Mouse (Mus musculus) embryonic fibroblast, embryonic 13.5 days (primary cell): Measurements from ENCODE around the gene Insig1. TPM values are rescaled to one million over a fixed set of nuclear protein-coding genes. Genes with fewer than 3 reads are reported as not detected.

Source experiments
- H3K27ac ChIP-seq: 2 replicates; pipeline ENCODE4 v1.5.1; 2012; ENCODE audit warnings: low read length, control low read depth, inconsistent platforms; ENCODE audit not compliant: insufficient read depth
- H3K4me1 ChIP-seq: 2 replicates; pipeline ENCODE4 v1.6.1; 2011; ENCODE audit warnings: low read length; ENCODE audit not compliant: control insufficient read depth, insufficient read depth
- H3K4me3 ChIP-seq: 2 replicates; pipeline ENCODE4 v1.5.1; 2011; ENCODE audit warnings: mild to moderate bottlenecking, control low read depth, low read length; ENCODE audit not compliant: insufficient read depth
- CTCF ChIP-seq: IDR thresholded peaks from 2 replicates; pipeline ENCODE4 v1.5.1; 2011; ENCODE audit warnings: mild to moderate bottlenecking, control low read depth, low read length, moderate library complexity, borderline replicate concordance; ENCODE audit not compliant: insufficient read depth
- POLR2A ChIP-seq: IDR thresholded peaks from 2 replicates; pipeline ENCODE4 v1.6.1; 2011; ENCODE audit warnings: low read depth, mild to moderate bottlenecking, control low read depth, low read length, moderate library complexity
- polyA plus RNA-seq: library from polyadenylated mRNA; stranded (reverse); fragments of >200 nt; gene quantifications from 2 replicates; pipeline ENCODE4 v1.2.4, GENCODE M21; 2011; ENCODE audit warnings: low read depth; ENCODE audit not compliant: missing spikeins, insufficient read length

Gene Insig1
- polyA plus RNA-seq, 1 experiment = 53.7 TPM

DNA sequence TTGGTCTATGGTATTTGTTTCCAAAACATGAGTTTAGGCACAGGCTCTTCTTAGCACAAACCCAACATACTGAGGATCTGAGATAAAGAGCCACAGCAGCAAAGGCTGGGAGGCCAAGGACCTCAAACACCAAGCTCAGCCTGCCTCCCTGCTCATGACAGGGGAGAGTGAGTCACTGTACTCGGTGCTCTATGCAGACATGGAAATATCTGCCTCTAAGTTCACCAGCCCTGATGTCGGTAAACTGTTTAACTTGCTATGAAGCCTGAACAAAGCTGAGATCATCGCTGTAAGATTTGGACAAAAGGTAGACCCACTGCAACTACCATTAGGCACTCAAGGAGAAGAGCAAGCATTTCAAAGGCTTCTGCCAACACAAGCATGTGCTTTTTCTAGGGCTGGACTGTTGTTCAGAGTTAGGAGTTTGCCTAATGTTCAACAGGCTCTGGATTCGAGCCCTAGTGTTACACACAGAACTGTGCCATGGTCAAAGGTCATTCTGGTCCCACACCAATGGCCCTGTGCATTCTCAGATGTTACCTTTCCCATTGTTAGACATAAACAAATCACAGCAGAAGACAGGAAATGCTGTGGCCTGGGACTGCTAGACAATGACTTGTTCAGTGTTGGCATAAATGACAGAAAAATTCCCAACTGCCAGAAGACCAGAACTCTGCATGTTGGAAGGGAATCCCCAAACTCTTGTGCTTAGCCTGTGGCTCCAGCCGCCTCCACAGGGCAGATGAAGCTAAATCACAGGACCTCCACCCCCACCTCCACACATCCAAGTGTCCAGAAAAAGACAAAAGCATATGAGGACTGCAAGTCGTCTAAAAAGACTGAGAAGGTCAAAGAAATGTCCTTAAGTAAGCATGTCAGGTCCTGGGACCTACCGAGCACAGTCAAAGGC, 31.2 kb upstream of the Insig1 start:
- no peak for TF ChIP-seq POLR2A
- no peak for TF ChIP-seq CTCF
- peaks cover 19% of the 10 kb centered on the region for H3K4me1 ChIP-seq
- no peak overlapping the region for H3K27ac ChIP-seq
- H3K4me3 ChIP-seq = no peak overlapping the region

DNA sequence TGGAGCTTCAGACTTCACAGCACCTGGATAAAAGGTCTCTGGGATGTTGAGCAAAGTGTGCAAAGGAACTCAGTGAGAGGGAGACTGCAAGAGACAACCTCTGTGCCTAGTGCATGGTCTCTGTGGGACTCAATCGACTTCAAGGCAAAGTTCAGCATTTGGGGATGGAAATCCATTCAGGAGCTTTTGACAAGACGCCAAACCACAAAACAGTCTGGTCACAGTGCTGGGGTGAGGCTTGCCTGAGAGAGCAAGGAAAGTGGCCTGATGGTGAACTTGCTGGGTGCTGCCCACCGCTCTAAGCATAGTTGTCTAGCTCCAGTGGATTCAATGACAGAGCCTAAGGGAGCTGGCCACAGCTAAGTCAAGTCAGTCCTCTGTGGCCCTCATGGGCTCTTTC, 30.4 kb upstream of the Insig1 start:
- peaks cover 19% of the 10 kb centered on the region for H3K4me1 ChIP-seq

GRCm38 (mm10) chr5:28042021-28042420, 29.1 kb upstream of the Insig1 start:
- Histone ChIP-seq H3K4me3 (no peak overlapping the region), H3K4me1 (peaks cover 13% of the 10 kb centered on the region), H3K27ac (no peak overlapping the region)
- TF ChIP-seq CTCF = no peak
- TF ChIP-seq POLR2A = no peak

More for the DNA sequence above, 30.4 kb upstream of the Insig1 start:
- TF ChIP-seq POLR2A = no peak
- TF ChIP-seq CTCF = no peak
- Histone ChIP-seq H3K4me3 (no peak overlapping the region), H3K27ac (no peak overlapping the region)

DNA sequence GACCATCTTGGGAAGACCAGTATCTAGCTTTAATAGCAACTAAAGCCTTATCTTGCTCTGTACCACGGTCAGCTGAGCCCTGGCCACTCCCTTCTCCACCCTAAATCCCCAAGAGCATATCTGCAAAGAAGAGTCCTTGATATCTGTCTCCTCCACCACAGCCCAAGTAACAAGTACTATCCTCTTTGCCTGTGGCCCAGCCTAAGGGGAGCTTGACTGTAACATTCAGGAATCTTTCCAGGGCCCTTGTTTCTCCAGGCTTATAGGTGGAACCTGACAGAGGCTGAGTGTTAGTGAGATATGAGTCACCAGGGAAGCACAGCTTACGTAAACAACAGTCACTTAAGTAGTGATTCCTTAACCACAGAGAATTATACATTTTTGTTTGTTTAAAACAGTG, 28.4 kb upstream of the Insig1 start:
- TF ChIP-seq CTCF (no peak), POLR2A (no peak)
- H3K4me1 ChIP-seq = peaks cover 10% of the 10 kb centered on the region
- H3K27ac ChIP-seq = no peak overlapping the region
- no peak overlapping the region for H3K4me3 ChIP-seq

GRCm38 (mm10) chr5:28043386-28043785, 27.8 kb upstream of the Insig1 start:
- H3K27ac ChIP-seq = no peak overlapping the region
- TF ChIP-seq POLR2A (no peak), CTCF (no peak)

DNA sequence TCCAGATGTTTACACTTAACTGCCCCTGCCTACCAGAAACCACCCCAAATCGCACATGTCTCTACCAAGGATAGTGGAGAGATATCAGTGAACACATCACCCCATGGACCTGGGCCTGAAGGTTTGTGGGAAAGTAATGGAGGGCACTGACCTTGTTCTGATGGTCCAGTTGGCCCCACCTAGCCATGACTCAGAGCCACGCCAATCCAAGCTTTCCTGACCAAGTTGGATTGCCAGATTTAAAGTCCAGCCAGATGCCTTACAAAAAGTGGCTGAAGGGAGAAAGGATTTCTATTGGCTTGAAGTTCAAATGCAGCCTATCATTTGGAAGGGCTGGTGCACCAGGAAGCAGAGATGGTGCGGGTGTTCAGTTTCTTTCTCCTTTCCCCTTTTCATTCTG, 24.2 kb upstream of the Insig1 start:
- Histone ChIP-seq H3K4me1 (no peaks in the 10 kb centered on the region; the same call in 1 of the 2 replicates), H3K27ac (no peak overlapping the region), H3K4me3 (no peak overlapping the region)
- no peak for TF ChIP-seq POLR2A
- TF ChIP-seq CTCF = no peak

More at GRCm38 (mm10) chr5:28043386-28043785, 27.8 kb upstream of the Insig1 start:
- Histone ChIP-seq H3K4me3 (no peak overlapping the region), H3K4me1 (peaks cover 5% of the 10 kb centered on the region)

DNA sequence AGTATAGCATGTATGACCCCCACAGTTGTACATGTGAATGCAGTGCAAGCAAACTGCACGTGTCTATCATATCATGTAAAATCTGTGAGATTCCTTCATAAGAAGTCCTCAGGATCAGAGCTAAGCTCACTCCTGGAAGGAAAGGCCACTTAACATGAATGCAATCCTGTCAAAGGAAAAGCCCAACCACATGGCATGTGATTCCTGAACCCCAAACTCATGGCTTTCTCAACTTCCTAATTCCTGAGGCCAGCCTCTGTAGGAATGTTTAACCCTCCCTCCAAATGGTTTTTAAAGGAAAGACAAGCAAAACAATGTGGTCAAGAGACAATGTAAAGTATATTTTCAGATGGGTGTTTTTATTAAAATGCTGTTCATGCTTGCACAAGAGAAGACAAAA, 23.2 kb upstream of the Insig1 start:
- H3K4me1 ChIP-seq = no peaks in the 10 kb centered on the region; the same call in 1 of the 2 replicates
- no peak overlapping the region for H3K27ac ChIP-seq
- no peak overlapping the region for H3K4me3 ChIP-seq
- no peak for TF ChIP-seq CTCF
- no peak for TF ChIP-seq POLR2A

GRCm38 (mm10) chr5:28055450-28055849, 15.7 kb upstream of the Insig1 start:
- no peak overlapping the region for H3K27ac ChIP-seq
- TF ChIP-seq CTCF (no peak), POLR2A (no peak)
- no peaks in the 10 kb centered on the region for H3K4me1 ChIP-seq
- no peak overlapping the region for H3K4me3 ChIP-seq

GRCm38 (mm10) chr5:28056877-28057276, 14.3 kb upstream of the Insig1 start:
- Histone ChIP-seq H3K4me3 (no peak overlapping the region), H3K4me1 (no peaks in the 10 kb centered on the region), H3K27ac (no peak overlapping the region)
- no peak for TF ChIP-seq CTCF
- TF ChIP-seq POLR2A = no peak

DNA sequence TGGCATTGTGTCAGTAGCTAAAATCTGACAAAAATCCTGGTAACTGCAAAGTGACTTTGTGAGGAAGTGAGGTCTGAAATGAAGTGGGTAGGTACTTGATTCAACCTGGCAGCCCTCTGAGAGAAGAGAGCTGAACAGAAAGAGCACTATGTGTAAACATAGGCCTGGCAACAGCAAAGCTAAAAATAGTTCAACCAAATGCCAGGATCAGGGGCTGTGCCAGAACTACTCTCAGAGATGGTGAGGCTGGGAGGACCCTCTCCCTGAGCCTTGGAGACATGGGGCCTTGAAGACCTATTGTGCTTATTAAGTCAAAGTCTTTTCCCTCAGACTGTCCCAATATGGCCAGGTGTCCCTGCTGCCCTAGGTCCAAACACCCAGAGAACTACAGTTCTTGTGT, 10.7 kb upstream of the Insig1 start:
- TF ChIP-seq CTCF = no peak
- TF ChIP-seq POLR2A = no peak
- Histone ChIP-seq H3K4me3 (no peak overlapping the region), H3K27ac (no peak overlapping the region), H3K4me1 (no peaks in the 10 kb centered on the region)

GRCm38 (mm10) chr5:28061011-28061410, 10.2 kb upstream of the Insig1 start:
- Histone ChIP-seq H3K4me3 (no peak overlapping the region), H3K4me1 (no peaks in the 10 kb centered on the region), H3K27ac (no peak overlapping the region)
- no peak for TF ChIP-seq POLR2A
- TF ChIP-seq CTCF = no peak
